Mouse (Mus musculus) C2C12 (cell line): ENCODE data around the gene Fars2. TPM values are rescaled to one million over a fixed set of nuclear protein-coding genes. Genes with fewer than 3 reads are reported as not detected.

Experiments used
- H3K27me3 ChIP-seq: one replicate; pipeline ENCODE4 v1.6.1; 2011; ENCODE audit not compliant: control insufficient read depth, insufficient read depth, insufficient read length
- H3K36me3 ChIP-seq: one replicate; pipeline ENCODE4 v1.6.1; 2011; ENCODE audit not compliant: control insufficient read depth, insufficient read depth
- H3K4me3 ChIP-seq: one replicate; pipeline ENCODE4 v1.5.1; 2011; ENCODE audit warnings: mild to moderate bottlenecking, control low read depth; ENCODE audit not compliant: poor library complexity, insufficient read depth, severe bottlenecking
- H3K79me2 ChIP-seq: one replicate; pipeline ENCODE4 v1.6.1; 2011; ENCODE audit not compliant: control insufficient read depth, insufficient read depth
- H3K79me3 ChIP-seq: one replicate; pipeline ENCODE4 v1.6.1; 2011; ENCODE audit warnings: low read depth, control low read depth
- H3ac ChIP-seq: one replicate; pipeline ENCODE3; 2011; ENCODE audit warnings: low read depth; ENCODE audit not compliant: control insufficient read depth, insufficient read length
- CEBPB ChIP-seq: IDR thresholded peaks from one replicate; pipeline ENCODE4 v1.6.1; 2011; ENCODE audit warnings: low read depth, mild to moderate bottlenecking, control low read depth, moderate library complexity
- CTCF ChIP-seq: IDR thresholded peaks from one replicate; pipeline ENCODE4 v1.5.1; 2011; ENCODE audit not compliant: control insufficient read depth, insufficient read depth, insufficient read length
- FOSL1 ChIP-seq: IDR thresholded peaks from one replicate; pipeline ENCODE4 v1.8.0; 2011; ENCODE audit warnings: mild to moderate bottlenecking, low read length; ENCODE audit not compliant: poor library complexity, insufficient read depth, severe bottlenecking
- MAX ChIP-seq: IDR thresholded peaks from one replicate; pipeline ENCODE4 v1.6.1; 2011; ENCODE audit warnings: mild to moderate bottlenecking, control low read depth
- MYOD1 ChIP-seq: IDR thresholded peaks from one replicate; pipeline ENCODE4 v1.6.1; 2011; ENCODE audit warnings: low read depth; ENCODE audit not compliant: control insufficient read depth, insufficient read length
- MYOG ChIP-seq: IDR thresholded peaks from one replicate; pipeline ENCODE4 v1.6.1; 2011; ENCODE audit not compliant: control insufficient read depth, insufficient read length; ENCODE audit errors: extremely low read depth
- USF1 ChIP-seq: IDR thresholded peaks from one replicate; pipeline ENCODE4 v1.6.1; 2011; ENCODE audit warnings: low read depth, mild to moderate bottlenecking, control low read depth, moderate library complexity
- polyA plus RNA-seq: library from polyadenylated mRNA; unstranded; fragments of >200 nt; fragmentation: generic; extraction: Trizol; gene quantifications from one replicate; pipeline ENCODE4 v1.2.1, GENCODE M21; 2012; ENCODE audit warnings: missing spikeins

Fars2 gene
- polyA plus RNA-seq, 1 experiment: 25.9 TPM

DNA sequence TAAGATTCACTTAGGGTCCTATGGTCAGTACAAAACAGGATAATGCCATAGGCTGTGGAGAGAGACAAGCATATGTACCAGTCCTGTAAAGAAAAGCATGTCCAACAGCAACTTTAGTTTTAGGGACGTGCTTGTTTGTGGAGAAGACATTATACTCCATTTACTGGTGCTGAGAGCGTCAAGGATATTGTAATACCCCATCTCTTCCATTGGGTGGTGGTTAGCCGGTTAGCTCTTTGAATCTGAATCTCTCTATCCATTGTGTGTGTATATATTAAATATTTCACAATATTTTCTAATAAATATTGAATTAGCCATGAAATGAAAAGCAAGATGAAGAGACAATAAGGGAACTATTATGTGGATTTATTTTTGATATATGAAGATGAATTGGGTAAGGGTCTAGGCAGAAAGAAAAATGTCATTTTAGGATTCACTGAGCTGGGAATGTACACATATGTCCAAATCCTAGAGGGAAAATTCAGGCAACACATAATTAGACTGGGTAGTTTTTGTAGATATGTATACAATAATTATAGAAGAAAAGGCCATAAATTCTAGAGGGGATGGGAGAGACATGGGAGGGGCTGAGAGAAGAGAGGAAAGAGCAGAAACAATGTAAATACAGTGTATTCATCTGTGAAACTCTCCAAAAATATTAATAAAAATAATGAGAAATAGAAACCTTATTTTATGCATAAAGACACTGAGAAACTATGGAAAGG lies 435.5 kb downstream of the Fars2 start:
- TF ChIP-seq MAX (no peak), USF1 (no peak), CEBPB (no peak), CTCF (no peak), MYOG (no peak), FOSL1 (no peak)
- Histone ChIP-seq H3ac (no peak overlapping the region), H3K27me3 (no peaks in the 10 kb centered on the region), H3K36me3 (no peaks in the 10 kb centered on the region), H3K4me3 (no peak overlapping the region), H3K79me3 (no peaks in the 10 kb centered on the region), H3K79me2 (no peaks in the 10 kb centered on the region)

DNA sequence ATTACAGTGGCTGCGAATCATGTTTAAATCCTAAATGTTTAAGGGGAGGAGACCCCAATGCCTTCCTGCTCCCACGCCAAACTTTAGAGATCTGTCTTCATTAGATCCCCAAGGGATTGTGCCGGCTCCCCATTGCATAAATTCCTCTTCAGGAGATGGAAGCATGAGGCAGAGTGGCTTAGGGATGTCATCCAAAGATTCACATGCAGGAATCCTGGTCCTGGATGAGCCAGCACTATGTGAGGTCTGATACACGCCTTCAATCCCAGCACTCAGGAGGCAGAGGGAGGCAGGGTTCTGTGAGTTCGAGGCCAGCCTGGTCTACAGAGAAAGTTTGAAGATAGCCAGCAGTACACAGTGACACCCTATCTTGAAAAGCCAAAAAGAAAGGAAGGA lies 436.0 kb downstream of the Fars2 start:
- H3K4me3 ChIP-seq: no peak overlapping the region
- H3ac ChIP-seq: no peak overlapping the region
- TF ChIP-seq CEBPB: no peak
- TF ChIP-seq CTCF: no peak
- no peak for TF ChIP-seq MYOG
- TF ChIP-seq MAX: no peak
- no peak for TF ChIP-seq FOSL1
- no peak for TF ChIP-seq MYOD1
- no peak for TF ChIP-seq USF1
- H3K79me2 ChIP-seq: no peaks in the 10 kb centered on the region
- H3K79me3 ChIP-seq: no peaks in the 10 kb centered on the region
- no peaks in the 10 kb centered on the region for H3K36me3 ChIP-seq
- H3K27me3 ChIP-seq: no peaks in the 10 kb centered on the region

DNA sequence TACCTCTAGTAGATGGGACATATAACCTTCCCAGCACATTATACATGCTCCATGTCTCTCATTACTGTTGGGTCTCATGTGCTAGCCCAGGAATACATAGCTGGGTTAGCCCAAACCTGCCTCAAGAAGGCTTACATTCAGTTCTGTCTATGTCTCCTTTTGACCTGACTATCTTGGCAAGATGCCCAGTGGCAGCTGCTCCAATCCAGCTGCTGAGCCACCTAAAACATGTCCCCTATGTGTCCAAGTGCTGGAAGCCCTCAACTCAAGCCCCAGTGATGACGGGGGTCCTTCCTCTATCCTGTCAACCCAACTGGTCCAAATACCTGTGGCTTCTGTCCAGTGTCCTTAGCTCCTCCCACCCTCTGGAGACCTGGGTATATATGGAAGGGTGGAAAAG lies 437.5 kb downstream of the Fars2 start:
- no peak overlapping the region for H3K4me3 ChIP-seq
- H3K27me3 ChIP-seq: no peaks in the 10 kb centered on the region
- H3K79me3 ChIP-seq: no peaks in the 10 kb centered on the region
- H3K36me3 ChIP-seq: no peaks in the 10 kb centered on the region
- H3K79me2 ChIP-seq: no peaks in the 10 kb centered on the region
- H3ac ChIP-seq: no peak overlapping the region
- TF ChIP-seq MYOG (no peak), CTCF (no peak), USF1 (no peak), MYOD1 (no peak), FOSL1 (no peak), MAX (no peak), CEBPB (no peak)

DNA sequence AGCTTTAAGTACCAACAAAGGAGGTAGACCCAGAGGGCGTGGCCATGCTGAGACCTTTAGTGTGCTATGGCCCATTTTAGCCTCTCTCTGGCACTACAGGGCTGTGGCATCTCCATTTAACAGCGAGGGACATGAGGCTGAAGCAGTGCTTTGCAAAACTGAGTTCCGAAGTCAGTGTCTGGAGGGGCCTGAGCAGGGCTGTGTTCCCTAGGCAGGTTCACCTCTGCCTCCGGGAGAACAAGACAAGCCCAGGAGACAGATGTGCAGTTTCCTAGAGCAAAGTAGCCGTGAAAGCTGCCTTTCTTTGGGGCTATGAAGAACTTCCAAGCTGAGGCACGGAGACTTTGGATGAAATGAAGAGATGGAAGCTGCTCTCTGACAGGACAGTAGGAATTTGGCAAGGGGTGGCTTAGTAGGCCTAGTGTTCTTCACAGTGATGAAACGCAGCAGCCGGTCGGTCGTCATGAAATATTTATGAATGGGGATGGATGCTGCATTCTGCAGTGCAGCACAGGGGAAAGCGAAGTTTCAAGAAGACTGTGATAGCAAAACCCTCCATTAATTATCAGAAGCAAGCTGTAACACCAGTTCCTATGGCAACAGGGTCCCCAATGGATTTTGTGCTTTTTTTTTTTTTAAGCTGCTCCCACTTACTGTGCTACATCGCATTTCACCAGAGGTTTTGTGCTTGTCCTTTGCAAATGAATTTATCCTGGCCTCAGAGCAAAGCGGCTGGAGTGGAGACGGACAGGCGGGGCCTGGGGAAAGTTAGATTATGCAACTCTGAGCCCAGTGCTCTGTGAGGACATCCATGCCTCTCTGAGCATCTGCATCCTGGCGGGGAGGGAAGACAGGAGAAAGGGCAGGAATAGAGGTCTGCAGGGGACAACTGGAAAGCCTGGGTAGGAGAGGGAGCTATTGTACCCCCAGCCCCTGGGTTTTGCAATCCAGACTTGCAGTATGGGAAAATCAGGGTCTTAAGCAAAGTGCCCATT lies 445.5 kb downstream of the Fars2 start:
- Histone ChIP-seq H3K27me3 (no peaks in the 10 kb centered on the region), H3ac (no peak overlapping the region), H3K36me3 (no peaks in the 10 kb centered on the region), H3K4me3 (no peak overlapping the region), H3K79me3 (no peaks in the 10 kb centered on the region), H3K79me2 (no peaks in the 10 kb centered on the region)
- TF ChIP-seq CTCF (no peak), MYOD1 (no peak), USF1 (no peak), MYOG (no peak), CEBPB (no peak), MAX (no peak), FOSL1 (no peak)

DNA sequence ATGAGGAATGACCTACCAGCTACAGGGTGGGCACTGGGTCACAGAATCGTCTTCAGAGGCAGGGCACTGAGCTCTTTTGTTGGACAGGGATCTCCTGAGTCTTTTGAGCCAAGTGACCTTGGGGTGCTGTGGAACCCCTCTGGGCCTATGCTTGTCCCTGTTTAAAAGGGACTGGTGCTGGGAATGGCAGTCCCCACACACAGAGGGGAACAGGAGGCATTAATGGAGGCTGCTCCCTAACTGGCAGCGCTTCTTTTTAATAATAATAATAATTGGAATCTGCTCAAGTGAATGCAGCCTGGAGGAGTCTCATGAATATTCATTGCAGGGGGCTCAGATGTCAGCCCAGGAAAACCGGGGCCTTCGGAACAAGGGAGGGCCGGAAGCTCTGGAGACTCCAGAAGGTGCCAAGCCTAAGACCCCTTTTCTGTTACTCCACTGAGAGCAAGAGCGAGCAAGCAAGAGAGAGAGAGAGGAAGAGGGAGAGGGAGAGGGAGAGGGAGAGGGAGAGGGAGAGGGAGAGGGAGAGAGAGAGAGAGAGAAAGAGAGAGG lies 447.6 kb downstream of the Fars2 start:
- no peaks in the 10 kb centered on the region for H3K79me3 ChIP-seq
- H3ac ChIP-seq: no peak overlapping the region
- no peaks in the 10 kb centered on the region for H3K36me3 ChIP-seq
- no peaks in the 10 kb centered on the region for H3K79me2 ChIP-seq
- no peaks in the 10 kb centered on the region for H3K27me3 ChIP-seq
- TF ChIP-seq CEBPB (no peak), FOSL1 (no peak), MAX (no peak), CTCF (no peak)
- no peak overlapping the region for H3K4me3 ChIP-seq
